Mouse (Mus musculus): ENCODE data around the gene Rasgef1b. TPM values are rescaled to one million over a fixed set of nuclear protein-coding genes. Genes with fewer than 3 reads are reported as not detected.

Gene Rasgef1b
- total RNA-seq, 2 experiments from 2014 or later = 7.4 to 7.7 TPM

GRCm38 (mm10) chr5:99562096-99562495, 166.8 kb downstream of the Rasgef1b start:
- no peak for DNase-seq (ENCODE audit: low spot score)
- intact Hi-C loops (cut with DNase I) = no loop called here

- DNase-seq (ENCODE audit: low spot score) = no peak
- intact Hi-C loops (cut with DNase I) = no loop called here
Measured at GRCm38 (mm10) chr5:99559814-99560213, 169.1 kb downstream of the Rasgef1b start.

- intact Hi-C loops (cut with DNase I) = no loop called here
Measured at GRCm38 (mm10) chr5:99558231-99558630, 170.6 kb downstream of the Rasgef1b start.

GRCm38 (mm10) chr5:99552645-99553044, 176.2 kb downstream of the Rasgef1b start:
- intact Hi-C loops (cut with DNase I) = no loop called here
- DNase-seq (ENCODE audit: low spot score) = no peak

More at GRCm38 (mm10) chr5:99558231-99558630, 170.6 kb downstream of the Rasgef1b start:
- DNase-seq (ENCODE audit: low spot score) = no peak

- intact Hi-C loops (cut with DNase I) = no loop called here
- no peak for DNase-seq (ENCODE audit: low spot score)
Measured at GRCm38 (mm10) chr5:99544664-99545494, 184.0 kb downstream of the Rasgef1b start.

GRCm38 (mm10) chr5:99541999-99542765, 186.7 kb downstream of the Rasgef1b start:
- intact Hi-C loops (cut with DNase I) = no loop called here
- DNase-seq (ENCODE audit: low spot score) = no peak

- no peak for DNase-seq (ENCODE audit: low spot score)
- intact Hi-C loops (cut with DNase I) = no loop called here
Measured at GRCm38 (mm10) chr5:99541321-99541895, 187.5 kb downstream of the Rasgef1b start.

- no peak for DNase-seq (ENCODE audit: low spot score)
- intact Hi-C loops (cut with DNase I) = no loop called here
Measured at GRCm38 (mm10) chr5:99533416-99533815, 195.4 kb downstream of the Rasgef1b start.

GRCm38 (mm10) chr5:99526797-99527201, 202.1 kb downstream of the Rasgef1b start:
- DNase-seq (ENCODE audit: low spot score) = no peak
- intact Hi-C loops (cut with DNase I) = no loop called here

GRCm38 (mm10) chr5:99525649-99526048, 203.2 kb downstream of the Rasgef1b start:
- DNase-seq (ENCODE audit: low spot score) = no peak
- intact Hi-C loops (cut with DNase I) = no loop called here

- no peak for DNase-seq (ENCODE audit: low spot score)
- intact Hi-C loops (cut with DNase I) = no loop called here
Measured at GRCm38 (mm10) chr5:99522571-99523269, 206.1 kb downstream of the Rasgef1b start.

GRCm38 (mm10) chr5:99521411-99521810, 207.5 kb downstream of the Rasgef1b start:
- DNase-seq (ENCODE audit: low spot score) = no peak
- intact Hi-C loops (cut with DNase I) = no loop called here

GRCm38 (mm10) chr5:99519556-99519955, 209.3 kb downstream of the Rasgef1b start:
- intact Hi-C loops (cut with DNase I) = loop anchor here (10.0 kb wide), 1 partner anchor 95 kb away; no protein-coding TSS in a partner anchor
- no peak for DNase-seq (ENCODE audit: low spot score)

GRCm38 (mm10) chr5:99519023-99519422, 209.8 kb downstream of the Rasgef1b start:
- intact Hi-C loops (cut with DNase I) = loop anchor here (10.0 kb wide), 1 partner anchor 94 kb away; no protein-coding TSS in a partner anchor
- no peak for DNase-seq (ENCODE audit: low spot score)

- DNase-seq (ENCODE audit: low spot score) = no peak
- intact Hi-C loops (cut with DNase I) = loop anchor here (10.0 kb wide), 1 partner anchor 91 kb away; no protein-coding TSS in a partner anchor
Measured at GRCm38 (mm10) chr5:99516207-99516606, 212.7 kb downstream of the Rasgef1b start.

- intact Hi-C loops (cut with DNase I) = loop anchor here (10.0 kb wide), 1 partner anchor 91 kb away; no protein-coding TSS in a partner anchor
- no peak for DNase-seq (ENCODE audit: low spot score)
Measured at GRCm38 (mm10) chr5:99515764-99516163, 213.1 kb downstream of the Rasgef1b start.

GRCm38 (mm10) chr5:99513209-99513880, 215.5 kb downstream of the Rasgef1b start:
- DNase-seq (ENCODE audit: low spot score) = no peak
- intact Hi-C loops (cut with DNase I) = loop anchor here (10.0 kb wide), 1 partner anchor 89 kb away; no protein-coding TSS in a partner anchor

GRCm38 (mm10) chr5:99511081-99511480, 217.8 kb downstream of the Rasgef1b start:
- no peak for DNase-seq (ENCODE audit: low spot score)
- intact Hi-C loops (cut with DNase I) = loop anchor here (10.0 kb wide), 1 partner anchor 86 kb away; no protein-coding TSS in a partner anchor

GRCm38 (mm10) chr5:99506109-99506508, 222.8 kb downstream of the Rasgef1b start:
- no peak for DNase-seq (ENCODE audit: low spot score)
- intact Hi-C loops (cut with DNase I) = no loop called here

Measured in heart, postnatal 25 days (tissue).